Mouse (Mus musculus) spleen, embryonic (tissue): ENCODE measurements around the gene Mark2.

Experiments used
- CTCF ChIA-PET: fragments of 350-600 bp; sonication (Branson Sonifier 250); formaldehyde crosslinking; loops from one replicate; lab custom pipeline; 2022; lab: Charles Lee

The Mark2 gene

DNA sequence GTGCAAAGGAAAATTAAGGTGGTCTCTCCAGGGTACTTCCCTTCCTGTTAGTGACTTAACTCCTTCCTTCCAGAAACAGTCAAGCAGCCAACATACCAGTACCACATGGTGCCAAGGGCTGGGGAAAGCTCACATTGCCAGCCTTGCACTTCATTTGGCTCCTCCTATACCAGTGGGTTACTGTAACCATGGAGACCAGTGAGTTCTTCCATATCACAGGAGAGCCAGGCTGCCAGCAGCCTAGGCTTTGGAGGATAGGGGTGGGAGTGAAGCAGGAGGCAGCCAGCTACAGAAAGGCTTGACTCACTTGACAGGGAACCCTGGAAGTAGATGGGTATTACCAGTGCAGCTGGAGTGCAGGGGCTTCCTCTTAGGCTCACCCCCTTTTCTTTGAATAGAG is 42.6 kb downstream of the Mark2 start:
- CTCF ChIA-PET: no interaction called here

DNA sequence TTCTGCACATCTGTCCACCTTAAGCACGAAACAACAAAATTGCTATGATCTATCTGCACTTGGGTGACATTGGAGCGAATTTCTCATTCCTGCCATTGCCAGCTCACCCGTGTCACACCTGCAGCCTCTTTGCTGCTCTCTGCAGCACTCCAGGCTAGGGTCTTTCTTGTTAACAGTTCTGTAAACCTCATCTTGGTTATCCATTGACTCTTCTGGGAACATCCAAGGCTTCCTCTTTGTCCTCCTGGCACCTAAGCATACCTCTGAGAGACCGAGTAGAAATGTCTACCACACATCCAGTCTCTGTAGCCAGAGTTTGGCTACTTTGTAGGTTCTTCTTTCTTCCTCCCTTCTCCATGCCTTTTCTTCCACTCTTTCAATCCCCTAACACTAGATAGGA is 45.7 kb downstream of the Mark2 start:
- CTCF ChIA-PET: no interaction called here

DNA sequence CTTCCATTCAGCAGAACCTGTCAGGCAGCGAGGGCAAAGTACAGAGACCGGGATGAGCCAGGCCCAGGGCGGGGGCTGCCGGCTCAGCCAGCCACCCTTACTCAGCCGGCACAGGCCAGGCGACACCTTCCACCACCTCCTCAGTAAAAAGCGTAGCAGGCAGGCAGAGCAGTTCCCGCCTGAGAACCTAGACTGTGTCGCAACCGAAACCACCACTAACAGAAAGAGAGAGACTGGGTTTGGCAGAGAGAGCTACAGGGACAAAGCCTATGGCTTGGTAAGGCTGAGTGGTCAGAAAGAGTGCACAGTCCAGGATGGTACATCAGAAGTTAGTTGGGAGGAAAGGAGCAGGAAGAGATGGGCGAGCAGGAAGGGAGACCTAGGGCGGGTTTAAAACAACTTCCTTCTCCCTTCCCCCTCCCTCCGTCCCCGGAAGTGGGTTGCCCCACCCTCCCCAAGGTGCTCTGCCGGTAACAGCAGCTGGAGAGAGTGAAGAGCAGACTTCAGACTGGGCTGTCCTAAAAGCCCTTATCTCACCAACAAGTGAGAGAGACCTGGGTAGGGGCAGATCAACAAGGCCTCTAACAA is 46.5 kb downstream of the Mark2 start:
- CTCF ChIA-PET: no interaction called here

DNA sequence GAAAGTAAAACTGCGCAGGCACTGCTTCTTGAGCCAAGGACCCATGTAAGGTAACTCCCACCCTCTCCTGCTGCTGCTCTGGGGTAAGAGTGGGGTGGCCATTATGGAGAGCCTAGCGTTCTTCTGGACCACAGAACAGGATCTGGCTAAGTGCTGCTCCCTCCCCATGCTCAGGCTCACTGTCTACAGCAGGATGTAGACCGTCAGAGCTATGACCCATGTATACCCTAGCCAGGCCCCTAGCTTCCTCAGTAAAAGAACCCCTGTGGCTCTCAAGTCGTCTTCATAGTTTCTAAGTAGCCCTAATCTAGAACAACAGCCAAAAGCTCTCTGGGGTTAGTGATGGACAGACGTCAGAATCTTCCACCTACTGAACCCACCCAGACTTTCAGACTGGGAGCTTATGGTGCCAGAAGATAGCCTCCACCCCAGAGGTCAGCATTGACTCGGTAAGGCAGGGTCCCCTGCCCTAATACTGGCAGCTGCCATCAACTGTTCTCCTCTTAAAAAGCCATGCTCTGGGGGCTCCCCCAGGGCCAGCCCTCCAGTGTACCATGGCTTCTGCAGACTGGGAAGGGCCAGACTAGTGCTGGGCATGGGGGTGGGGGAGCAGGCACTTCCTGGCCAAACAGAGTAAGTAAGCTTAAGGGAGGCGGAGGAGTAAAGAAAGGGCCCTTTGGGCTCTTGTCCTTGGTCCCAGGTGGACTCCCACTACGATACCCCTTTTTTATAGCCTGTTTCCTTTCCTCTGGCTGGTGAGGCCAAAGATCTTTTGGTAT is 47.4 kb downstream of the Mark2 start:
- CTCF ChIA-PET: interaction anchor here (0.5 kb wide), 1 partner anchor 22 kb away, joined by 3 read pairs; no protein-coding TSS in a partner anchor

DNA sequence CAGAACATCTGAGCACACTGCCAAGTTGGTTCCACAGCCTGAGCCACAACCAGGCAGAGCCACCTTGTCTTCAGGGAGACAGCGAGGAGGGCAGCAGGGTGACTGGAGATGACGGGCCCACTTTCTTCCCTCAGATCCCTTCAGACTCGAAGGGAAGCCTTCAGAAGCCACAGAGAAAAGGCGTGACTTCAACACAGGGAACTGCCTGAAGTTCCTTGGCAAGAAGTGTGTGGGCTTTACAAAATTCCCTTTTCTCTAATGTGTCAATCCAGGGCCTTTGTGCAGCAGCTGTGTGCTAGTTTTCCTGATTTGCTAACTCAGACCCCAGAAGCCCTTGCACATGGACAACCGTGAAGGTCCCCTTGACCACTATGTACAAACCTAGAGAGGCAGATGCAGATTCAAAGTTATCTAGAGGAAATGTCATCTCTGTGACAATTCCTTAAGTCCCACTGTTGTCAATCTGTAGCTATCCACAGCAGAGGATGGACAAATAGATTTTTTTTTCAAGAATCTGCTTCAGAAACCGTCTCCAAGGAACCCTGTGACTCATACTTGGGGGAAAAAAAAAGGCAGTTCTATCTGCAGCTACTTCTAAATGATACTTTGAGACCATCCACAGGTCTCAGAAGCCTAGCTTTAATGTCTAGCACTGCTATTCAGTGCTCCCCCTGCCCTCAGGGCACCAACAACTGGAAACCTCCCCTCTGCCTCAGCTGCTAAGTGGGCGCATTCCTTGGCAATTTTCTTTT is 49.5 kb downstream of the Mark2 start:
- CTCF ChIA-PET: interaction anchor here (1.3 kb wide), 1 partner anchor 48 kb away, joined by 4 read pairs; no protein-coding TSS in a partner anchor

DNA sequence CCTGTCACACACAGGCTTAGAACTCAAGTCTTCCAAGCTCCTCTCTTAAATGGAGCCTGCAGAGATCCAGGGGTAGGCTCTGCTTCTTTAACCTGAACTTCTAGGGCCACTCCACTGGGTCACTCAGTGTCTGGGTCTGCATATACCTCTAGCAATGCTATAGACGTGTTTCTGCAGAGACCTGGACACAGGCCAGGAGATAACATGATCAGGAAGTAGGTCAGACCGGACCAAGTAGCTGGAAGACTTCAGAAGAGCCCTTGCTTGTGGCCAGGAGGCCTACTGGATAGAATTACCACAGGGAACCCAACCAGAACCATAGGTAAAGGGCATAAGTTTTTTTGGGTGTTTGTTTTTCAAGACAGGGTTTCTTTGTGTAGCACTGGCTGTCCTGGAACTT is 51.9 kb downstream of the Mark2 start:
- CTCF ChIA-PET: no interaction called here

DNA sequence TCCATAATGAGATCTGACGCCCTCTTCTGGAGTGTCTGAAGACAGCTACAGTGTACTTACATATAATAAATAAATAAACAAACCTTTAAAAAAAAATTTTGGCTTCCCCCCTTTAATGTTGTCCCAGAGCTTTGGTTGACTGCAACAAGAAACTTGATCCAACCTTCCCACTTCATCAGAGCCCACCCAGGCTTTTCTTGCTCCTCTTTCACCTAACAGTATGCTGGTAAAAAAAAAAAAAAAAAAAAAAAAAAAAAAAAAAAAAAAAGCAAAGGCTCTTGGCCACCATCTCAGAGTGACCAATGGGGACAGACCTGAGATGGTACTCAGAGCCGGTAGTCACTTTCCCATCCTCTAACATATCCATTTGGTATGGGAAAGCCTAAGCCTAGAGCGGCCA is 53.4 kb downstream of the Mark2 start:
- CTCF ChIA-PET: interaction anchor here (0.6 kb wide), 1 partner anchor 16 kb away, joined by 7 read pairs; no protein-coding TSS in a partner anchor

DNA sequence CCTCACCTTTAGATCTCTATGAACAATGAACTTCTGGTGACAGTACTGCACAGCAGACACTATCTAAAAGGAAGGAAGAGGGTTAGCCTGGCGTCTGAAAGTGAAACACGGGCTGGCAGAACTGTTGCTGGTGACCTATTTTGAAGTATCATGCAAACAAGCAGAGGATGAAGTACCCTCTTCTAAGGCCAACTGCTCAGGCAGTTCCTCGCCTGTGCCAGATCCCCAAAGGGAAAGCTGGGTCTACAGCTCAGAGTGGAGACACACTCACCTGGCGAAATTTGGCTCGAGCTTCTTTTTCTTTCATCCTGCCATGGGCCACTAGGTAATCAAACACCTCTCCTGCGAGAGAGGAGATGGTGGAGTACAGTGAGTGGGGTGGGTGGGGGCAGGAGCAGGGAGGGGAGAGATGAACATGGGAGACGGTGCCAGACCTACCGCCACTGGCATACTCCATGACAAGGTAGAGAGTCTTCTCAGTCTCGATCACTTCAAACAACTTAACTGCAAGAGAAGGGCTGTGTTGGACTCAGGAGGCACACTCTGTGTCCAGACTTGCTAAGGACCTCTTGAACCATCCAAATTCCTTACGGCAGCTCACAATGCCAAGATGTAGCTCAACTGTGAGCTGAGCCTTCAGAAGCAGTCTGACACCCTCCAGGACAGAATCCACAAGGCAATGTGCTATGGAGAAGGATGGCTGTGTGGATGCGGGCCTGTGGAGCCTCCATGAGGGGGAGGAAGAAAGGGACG is 54.9 kb downstream of the Mark2 start:
- CTCF ChIA-PET: no interaction called here

DNA sequence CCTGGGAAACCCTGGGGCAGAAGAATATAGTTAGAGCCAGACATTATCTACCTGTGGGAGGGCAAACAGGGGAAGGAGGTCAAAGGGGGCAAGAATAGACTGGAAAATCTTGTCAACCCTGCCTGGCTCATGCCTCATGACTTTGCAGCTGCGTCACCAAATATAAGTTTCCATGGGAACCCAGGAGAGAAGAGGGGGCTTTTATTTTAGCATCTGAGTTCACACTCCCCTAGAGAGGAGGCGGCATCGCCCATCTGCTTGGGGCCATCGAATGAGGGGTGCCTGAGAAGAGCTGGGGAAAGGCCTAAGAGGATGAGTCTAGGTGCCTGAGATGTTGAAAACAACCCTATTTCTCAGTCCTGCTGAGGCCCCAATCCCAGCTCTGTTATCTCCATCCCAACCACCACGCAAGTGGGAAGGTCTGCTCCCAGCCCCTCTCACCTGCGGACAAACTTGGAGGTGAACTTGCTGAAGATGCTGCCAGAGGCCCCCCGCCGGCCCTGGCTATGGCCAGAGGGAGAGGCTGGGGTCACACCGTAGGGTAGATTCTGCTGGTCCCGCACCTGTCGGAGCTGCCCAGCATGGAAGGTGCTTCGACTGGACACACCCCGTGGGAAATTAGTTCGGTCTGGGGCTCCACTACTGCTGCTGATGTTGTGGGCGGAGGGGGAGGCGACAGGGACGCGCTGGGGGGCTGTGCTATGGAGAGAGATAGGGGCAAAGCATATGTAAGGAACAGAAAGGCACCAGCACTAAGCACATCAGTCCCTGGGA is 60.9 kb downstream of the Mark2 start:
- CTCF ChIA-PET: no interaction called here

DNA sequence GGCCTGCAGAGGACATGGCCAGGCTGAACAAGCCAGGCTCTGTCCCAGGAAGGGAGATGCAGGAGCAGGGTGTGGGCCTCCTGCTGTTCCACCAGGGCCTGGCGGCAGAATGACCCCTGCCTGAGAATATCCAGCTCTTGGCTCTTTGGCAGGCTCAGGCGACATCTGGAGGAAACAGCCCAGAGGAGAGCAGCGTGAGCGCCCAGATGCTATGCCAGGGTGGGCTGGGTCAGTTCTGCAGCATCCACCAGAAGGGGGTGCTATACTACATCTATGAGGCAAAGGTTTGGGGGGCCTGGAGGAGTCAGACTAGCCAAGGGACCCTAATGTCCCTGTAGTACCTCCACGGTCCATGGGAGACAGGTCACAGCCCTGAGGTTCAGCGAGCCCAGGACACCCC is 62.5 kb downstream of the Mark2 start:
- CTCF ChIA-PET: no interaction called here

DNA sequence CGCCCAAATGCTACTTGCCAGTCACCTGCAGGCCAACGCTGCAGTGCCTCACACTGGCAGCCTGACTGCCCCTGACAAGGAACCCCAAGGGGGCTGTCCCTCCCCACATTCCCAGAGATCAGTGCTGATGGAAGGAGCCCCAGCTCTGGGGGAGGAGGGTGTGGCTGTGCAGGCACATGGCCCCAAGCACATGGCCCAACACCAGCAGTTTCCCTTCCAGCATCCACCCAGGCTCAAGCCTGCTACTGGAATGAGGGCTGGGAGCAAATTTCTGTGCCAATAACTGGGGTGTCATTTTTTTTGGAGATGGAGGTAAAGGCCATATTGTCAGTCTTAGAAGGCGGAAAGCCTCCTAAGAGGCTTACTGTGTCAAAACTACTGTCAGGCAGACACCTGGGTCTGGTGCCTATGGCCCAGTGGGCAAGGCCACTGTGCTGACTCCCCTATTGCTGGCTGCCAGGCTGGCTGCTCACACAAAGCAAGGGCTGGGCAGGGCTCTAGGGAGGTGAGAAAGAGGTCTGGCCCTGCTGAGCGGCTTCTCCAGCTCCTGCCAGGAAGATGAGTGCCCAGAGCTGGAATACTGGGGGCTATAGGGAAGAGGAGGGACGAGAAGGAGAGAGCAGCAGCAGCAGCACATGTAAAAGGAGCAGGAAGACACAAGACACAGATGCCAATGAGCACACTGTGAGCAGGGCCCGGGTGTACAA is 63.3 kb downstream of the Mark2 start:
- CTCF ChIA-PET: no interaction called here

DNA sequence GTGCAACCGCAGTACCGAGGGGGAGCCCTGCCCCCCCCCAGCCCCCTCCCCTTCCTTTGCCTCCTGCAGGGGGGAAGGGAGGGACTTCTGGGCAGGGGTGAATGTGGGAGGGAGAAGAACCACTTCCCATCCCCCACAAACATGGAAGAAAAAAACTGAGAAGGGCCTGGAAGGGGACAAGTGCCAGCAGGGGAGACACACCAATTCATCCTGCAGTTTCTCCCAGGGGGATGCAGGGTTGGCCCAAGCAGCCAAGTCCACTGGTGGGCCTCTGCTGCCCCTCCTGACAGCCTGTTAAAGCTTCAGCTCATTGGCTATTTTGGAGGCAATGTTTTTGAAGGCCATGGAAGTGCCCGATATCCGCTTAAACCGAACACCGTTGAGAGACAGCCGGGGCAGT is 64.9 kb downstream of the Mark2 start:
- CTCF ChIA-PET: interaction anchor here (0.9 kb wide), 1 partner anchor 11 kb away, joined by 3 read pairs; no protein-coding TSS in a partner anchor

DNA sequence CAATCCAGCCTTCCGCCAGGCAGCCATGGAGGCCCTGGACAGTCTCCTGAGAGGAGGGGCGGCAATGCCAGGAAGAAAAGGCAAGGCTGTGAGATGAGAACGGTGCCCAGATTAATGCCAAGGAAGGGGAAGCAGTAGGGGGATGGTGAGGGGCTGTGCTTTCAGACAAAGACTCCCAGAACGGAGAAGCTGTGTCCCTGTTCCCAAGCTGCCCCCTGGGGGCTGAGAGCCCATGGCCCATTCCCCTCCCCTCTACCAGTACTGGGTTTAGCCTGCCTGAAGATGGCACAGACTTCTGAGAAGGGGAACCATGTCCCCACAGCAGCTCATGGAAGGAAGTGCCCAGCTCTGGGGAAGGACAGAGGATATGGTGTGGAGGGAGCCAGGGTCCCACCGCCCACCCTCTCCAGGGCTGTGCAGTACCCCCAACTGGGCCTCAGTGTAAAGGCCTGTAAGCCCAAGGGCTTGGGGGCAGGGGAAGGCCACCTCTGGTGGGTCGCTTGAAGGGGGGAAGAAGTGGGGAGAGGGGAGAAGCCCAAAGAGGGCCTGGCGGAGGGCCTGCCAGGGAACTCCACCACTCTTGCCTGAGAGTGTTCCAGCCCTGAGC is 65.5 kb downstream of the Mark2 start:
- CTCF ChIA-PET: no interaction called here

DNA sequence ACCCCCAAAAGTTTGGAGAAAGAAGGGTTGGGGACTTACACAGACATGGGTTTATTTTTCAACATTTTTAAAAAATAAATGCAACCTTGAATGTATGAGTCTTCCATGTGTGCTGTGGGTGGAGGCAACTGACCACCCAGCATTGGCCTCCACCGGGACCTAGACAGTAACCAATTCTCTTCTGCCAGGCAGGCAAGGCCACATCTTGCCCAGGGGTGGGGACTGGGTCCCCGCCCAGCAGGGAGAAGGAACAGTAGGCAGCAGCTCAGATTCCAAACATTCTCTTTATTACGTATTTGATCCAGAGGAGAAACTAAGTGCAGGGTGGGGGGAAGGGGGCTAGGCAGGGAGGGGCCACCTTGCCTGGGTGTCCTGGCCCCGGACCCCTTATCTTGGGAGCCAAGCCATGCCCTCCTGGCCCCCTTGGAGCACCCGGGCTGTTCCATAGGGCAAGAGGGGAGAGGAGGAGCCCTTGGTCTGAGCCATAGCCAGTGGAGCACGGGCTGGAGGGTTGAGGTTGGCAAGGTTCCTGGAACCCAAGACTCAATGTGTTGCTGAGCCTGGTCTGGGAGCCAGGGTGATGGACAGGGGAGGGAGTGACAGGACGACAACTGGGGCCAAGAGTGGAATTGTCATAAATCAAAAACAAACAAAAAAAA is 66.4 kb downstream of the Mark2 start:
- CTCF ChIA-PET: no interaction called here

DNA sequence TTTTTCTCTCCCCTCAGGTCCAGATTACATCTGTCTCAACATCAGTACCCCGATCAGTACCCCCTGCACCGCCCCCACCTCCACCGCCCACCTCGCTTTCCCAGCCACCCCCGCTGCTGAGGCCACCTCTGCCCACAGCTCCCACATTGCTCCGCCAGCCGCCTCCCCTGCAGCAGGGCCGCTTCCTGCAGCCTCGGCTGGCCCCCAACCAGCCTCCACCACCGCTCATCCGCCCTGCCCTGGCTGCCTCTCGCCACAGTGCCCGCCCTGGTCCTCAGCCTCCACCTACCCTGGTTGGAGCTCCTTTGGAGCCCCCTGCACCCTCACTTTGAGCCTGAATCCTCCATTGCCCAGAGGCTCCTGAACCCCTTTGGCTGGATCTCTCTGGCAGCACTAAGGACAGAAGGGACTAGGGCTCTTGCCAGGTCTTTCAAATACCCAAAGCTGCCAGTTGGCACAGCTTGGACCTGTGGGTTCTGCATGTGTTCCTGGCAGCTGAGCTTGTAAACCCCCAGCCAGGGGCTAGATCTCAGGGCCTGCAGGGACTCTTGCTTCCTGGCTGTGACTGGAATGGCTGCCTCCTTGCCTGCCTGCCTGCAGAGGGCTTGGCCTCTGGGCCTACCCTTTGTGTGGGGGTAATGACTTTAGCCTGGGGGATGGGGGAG is 67.2 kb downstream of the Mark2 start:
- CTCF ChIA-PET: interaction anchor here (0.6 kb wide), 1 partner anchor 1626 kb away, joined by 3 read pairs; no protein-coding TSS in a partner anchor

DNA sequence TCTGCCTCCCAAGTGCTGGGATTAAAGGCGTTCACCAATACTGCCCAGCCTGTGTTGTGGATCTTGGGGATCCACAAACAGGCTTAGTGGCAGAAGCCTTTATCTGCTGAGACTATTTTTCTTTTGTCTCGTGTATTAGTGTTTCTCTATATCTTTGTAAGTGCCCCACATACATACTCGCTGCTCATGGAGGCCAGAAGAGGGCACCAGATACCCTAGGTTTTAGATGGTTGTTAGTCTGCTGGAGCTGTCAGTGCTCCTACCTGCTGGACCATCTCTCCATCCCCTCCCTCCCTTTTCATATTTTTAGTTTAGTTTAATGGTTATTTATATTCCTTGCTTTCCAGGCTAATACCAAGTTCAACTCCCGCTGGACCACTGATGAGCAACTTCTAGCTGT is 68.2 kb downstream of the Mark2 start:
- CTCF ChIA-PET: interaction anchor here (0.5 kb wide), 1 partner anchor 92 kb away, joined by 11 read pairs; no protein-coding TSS in a partner anchor

DNA sequence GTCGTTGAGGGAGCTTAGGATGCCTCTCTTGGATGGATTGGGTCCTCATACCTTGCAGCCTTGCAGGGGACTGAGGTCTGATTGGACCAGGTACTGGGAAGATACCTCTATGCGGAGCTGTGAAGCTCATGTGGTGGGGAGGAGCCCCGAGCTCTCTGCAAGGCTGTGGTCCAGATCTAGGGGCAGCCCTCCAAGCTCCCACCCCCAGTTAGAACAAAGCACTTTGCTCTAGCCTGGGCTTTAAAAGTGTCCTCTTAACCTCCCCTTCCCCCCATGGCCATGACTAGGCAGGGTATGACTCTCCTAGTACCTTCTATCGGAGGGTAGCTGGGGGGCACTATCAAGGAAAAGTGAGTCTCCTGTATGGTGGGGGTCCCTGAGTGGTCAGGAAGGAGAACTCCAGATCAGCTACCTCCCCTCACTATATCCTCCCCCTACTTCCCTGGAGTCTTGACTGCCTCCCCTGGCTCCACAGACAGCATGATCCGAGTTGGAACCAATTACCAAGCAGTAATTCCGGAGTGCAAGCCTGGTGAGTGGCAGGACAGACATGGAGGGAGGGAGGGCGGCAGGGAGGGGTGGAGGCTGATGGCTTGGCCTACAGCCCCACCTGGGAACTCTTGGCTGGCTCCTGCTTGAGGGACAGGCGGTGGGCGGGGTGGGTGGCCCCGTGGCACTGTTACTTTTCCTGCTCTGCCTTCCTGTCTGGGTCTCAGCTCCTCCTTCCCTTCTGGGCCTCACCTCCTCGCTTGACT is 72.2 kb downstream of the Mark2 start:
- CTCF ChIA-PET: no interaction called here

DNA sequence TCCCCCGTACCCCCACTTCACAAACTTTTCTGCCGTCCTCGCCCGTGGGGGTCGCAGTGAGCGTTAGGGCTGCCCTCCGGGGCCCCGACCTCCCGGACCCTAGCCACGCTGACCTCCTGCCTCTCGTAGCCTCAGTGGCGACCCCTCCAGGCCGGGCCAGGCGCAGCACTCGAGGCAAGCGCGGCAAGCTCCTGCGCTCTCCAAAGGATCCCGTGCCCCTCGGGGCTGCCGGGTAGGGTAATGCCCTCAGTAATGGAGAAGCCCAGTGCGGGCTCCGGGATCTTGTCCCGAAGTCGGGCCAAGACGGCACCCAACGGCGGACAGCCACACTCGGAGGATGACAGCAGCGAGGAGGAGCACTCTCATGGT is 73.0 kb downstream of the Mark2 start:
- CTCF ChIA-PET: no interaction called here
